Mouse (Mus musculus) limb, embryonic 15.5 days (tissue): Measurements from ENCODE around the gene Ctla4. TPM values are rescaled to one million over a fixed set of nuclear protein-coding genes. Genes with fewer than 3 reads are reported as not detected.
A peak's percentile ranks its signal among the peaks of the same experiment; 100 is the strongest.

Experiments
- ATAC-seq: fragments of 200-750 bp; cut with Nextera tagmentation; 2 replicates; pipeline ENCODE4 v1.8.0; 2017; ENCODE audit warnings: low read depth, moderate TSS enrichment; ENCODE audit not compliant: insufficient number of reproducible peaks, low FRiP score, low TSS enrichment
- H3K27ac ChIP-seq: fragments of 300-500 bp; sonication (generic); 2 replicates; pipeline ENCODE4 v1.5.1; 2015; ENCODE audit warnings: moderate library complexity, mild to moderate bottlenecking, inconsistent platforms
- H3K27me3 ChIP-seq: fragments of 300-500 bp; sonication (generic); 2 replicates; pipeline ENCODE4 v1.6.1; 2015; ENCODE audit warnings: inconsistent platforms
- H3K36me3 ChIP-seq: fragments of 300-500 bp; sonication (generic); 2 replicates; pipeline ENCODE4 v1.6.1; 2015; ENCODE audit warnings: inconsistent platforms
- H3K4me1 ChIP-seq: fragments of 300-500 bp; sonication (generic); 2 replicates; pipeline ENCODE4 v1.6.1; 2015; ENCODE audit warnings: inconsistent platforms
- H3K4me2 ChIP-seq: fragments of 300-500 bp; sonication (generic); 2 replicates; pipeline ENCODE4 v1.6.1; 2015; ENCODE audit warnings: mild to moderate bottlenecking, inconsistent platforms
- H3K4me3 ChIP-seq: fragments of 300-500 bp; sonication (generic); 2 replicates; pipeline ENCODE4 v1.5.1; 2015; ENCODE audit warnings: mild to moderate bottlenecking, inconsistent platforms
- H3K9ac ChIP-seq: fragments of 300-500 bp; sonication (generic); 2 replicates; pipeline ENCODE4 v1.6.1; 2015; ENCODE audit warnings: inconsistent platforms
- H3K9me3 ChIP-seq: fragments of 300-500 bp; sonication (generic); 2 replicates; pipeline ENCODE4 v1.6.1; 2016; ENCODE audit warnings: inconsistent platforms
- WGBS: fragments of 180-500 bp; shearing (Covaris S2); methylation state at CpG from one replicate; pipeline ENCODE4 v1.1.7; 2015; 5-methylcytosine and 5-hydroxymethylcytosine counted together
- polyA plus RNA-seq: library from polyadenylated mRNA; unstranded; fragments of >200 nt; fragmentation: Nextera tagmentation; extraction: Ambion mirVana; gene quantifications from 2 replicates; pipeline ENCODE4 v1.2.1, GENCODE M21; 2015

The Ctla4 gene
- polyA plus RNA-seq: 0.29 and 0.51 TPM in 2 replicates

GRCm38 (mm10) chr1:60886981-60887380 is at the start of gene Ctla4:
Gene Ctla4 (plus strand): TSS chr1:60887000.
- no peaks in the 10 kb centered on the region for H3K4me1 ChIP-seq
- ATAC-seq: no peak
- WGBS: 83% methylated on average over 7 of the region's 7 CpGs
- H3K27me3 ChIP-seq: no peaks in the 10 kb centered on the region
- no peaks in the 10 kb centered on the region for H3K9me3 ChIP-seq
- H3K4me3 ChIP-seq: no peak within 1 kb of the TSS
- no peak within 1 kb of the TSS for H3K9ac ChIP-seq
- no peaks in the 10 kb centered on the region for H3K36me3 ChIP-seq
- H3K27ac ChIP-seq: no peak within 1 kb of the TSS
- H3K4me2 ChIP-seq: no peak within 1 kb of the TSS

DNA sequence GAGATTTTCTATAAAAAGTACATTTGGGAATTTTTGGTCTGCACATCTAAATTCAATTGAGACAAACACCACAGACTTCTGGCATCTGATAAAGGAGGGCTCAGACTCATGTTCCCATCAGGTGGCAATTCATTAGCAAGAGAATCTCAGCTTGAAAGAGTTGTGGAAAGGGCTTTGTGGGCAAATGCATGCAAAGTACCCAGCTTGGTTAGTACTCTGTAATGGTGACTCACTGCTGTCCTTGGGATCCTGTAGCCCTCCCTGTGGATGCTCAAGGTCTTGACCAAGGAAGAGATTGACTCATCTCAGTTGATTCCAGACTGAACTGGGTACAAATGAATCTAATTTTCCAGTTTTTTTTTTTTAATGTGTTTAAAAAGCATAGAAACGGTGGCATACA is 47.6 kb upstream of the Ctla4 start:
- Histone ChIP-seq H3K4me2 (no peak overlapping the region), H3K27me3 (no peaks in the 10 kb centered on the region), H3K9ac (no peak overlapping the region), H3K36me3 (no peaks in the 10 kb centered on the region), H3K4me1 (no peaks in the 10 kb centered on the region), H3K9me3 (no peaks in the 10 kb centered on the region), H3K4me3 (no peak overlapping the region), H3K27ac (no peak overlapping the region)
- ATAC-seq: no peak
- WGBS: 71% methylated on average over 1 of the region's 1 CpGs

DNA sequence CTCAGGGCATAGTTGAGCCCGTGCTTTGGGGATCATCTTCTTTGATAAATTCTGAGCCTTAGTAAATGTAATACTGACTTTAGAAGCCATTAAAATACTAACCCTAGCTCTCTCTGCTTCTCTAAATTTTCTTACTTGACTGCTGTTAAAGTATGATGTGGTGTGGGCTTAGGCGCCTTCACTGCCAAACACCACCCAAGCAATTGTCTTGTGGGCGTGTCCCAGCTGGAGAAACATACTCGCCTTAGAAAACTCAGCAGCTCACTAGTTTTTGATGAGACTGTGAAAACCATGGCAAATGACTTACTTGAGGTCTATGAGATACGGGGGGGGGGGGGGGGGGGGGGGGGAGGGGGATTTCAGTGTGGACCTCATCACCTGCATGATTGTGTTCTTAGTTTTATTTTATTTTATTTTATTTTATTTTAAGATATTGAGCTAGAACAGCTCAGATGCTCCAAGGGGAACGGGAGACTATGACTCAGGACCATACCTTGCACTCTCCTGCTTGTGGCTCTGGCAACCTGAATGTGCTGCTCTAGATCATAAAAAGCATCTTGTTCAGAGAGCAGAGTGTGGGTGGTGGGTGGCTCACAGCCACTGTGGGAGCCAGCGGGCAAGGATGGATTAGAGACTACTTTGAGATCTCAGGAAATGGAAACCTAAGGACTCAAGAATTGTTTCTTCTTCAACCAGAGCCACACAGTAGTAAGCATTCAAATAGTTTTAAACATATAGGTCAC is 41.3 kb upstream of the Ctla4 start:
- H3K9me3 ChIP-seq: no peaks in the 10 kb centered on the region
- H3K9ac ChIP-seq: no peak overlapping the region
- no peak overlapping the region for H3K4me3 ChIP-seq
- ATAC-seq: no peak
- no peaks in the 10 kb centered on the region for H3K27me3 ChIP-seq
- no peak overlapping the region for H3K27ac ChIP-seq
- H3K36me3 ChIP-seq: no peaks in the 10 kb centered on the region
- H3K4me1 ChIP-seq: no peaks in the 10 kb centered on the region
- 80% methylated on average over 7 of the region's 7 CpGs for WGBS
- H3K4me2 ChIP-seq: no peak overlapping the region

GRCm38 (mm10) chr1:60846616-60847275 is 40.1 kb upstream of the Ctla4 start:
- Histone ChIP-seq H3K9ac (no peak overlapping the region), H3K27me3 (no peaks in the 10 kb centered on the region), H3K4me3 (no peak overlapping the region), H3K4me1 (no peaks in the 10 kb centered on the region), H3K4me2 (no peak overlapping the region), H3K27ac (peak overlapping the region; percentile 22; the same call in 1 of the 2 replicates), H3K36me3 (no peaks in the 10 kb centered on the region), H3K9me3 (no peaks in the 10 kb centered on the region)
- 64% methylated on average over 4 of the region's 4 CpGs for WGBS
- no peak for ATAC-seq

- Histone ChIP-seq H3K4me3 (no peak overlapping the region), H3K36me3 (no peaks in the 10 kb centered on the region), H3K4me2 (no peak overlapping the region), H3K4me1 (no peaks in the 10 kb centered on the region), H3K27me3 (no peaks in the 10 kb centered on the region), H3K27ac (no peak overlapping the region), H3K9ac (no peak overlapping the region), H3K9me3 (no peaks in the 10 kb centered on the region)
- ATAC-seq: no peak
- WGBS: 62% methylated on average over 2 of the region's 2 CpGs
Observed at GRCm38 (mm10) chr1:60849112-60849511, 37.7 kb upstream of the Ctla4 start.

GRCm38 (mm10) chr1:60849816-60850215 is 37.0 kb upstream of the Ctla4 start:
- H3K27ac ChIP-seq: no peak overlapping the region
- no peaks in the 10 kb centered on the region for H3K27me3 ChIP-seq
- no peak overlapping the region for H3K9ac ChIP-seq
- no peaks in the 10 kb centered on the region for H3K4me1 ChIP-seq
- no peak overlapping the region for H3K4me3 ChIP-seq
- H3K4me2 ChIP-seq: no peak overlapping the region
- no peak for ATAC-seq
- no peaks in the 10 kb centered on the region for H3K36me3 ChIP-seq
- WGBS: 87% methylated on average over 4 of the region's 4 CpGs
- H3K9me3 ChIP-seq: no peaks in the 10 kb centered on the region

- Histone ChIP-seq H3K27me3 (no peaks in the 10 kb centered on the region), H3K4me3 (no peak overlapping the region), H3K4me1 (no peaks in the 10 kb centered on the region), H3K27ac (no peak overlapping the region), H3K9ac (no peak overlapping the region), H3K4me2 (no peak overlapping the region), H3K36me3 (no peaks in the 10 kb centered on the region), H3K9me3 (no peaks in the 10 kb centered on the region)
- WGBS: 65% methylated on average over 8 of the region's 8 CpGs
- no peak for ATAC-seq
Observed at GRCm38 (mm10) chr1:60851041-60851781, 35.6 kb upstream of the Ctla4 start.

GRCm38 (mm10) chr1:60852075-60852769 is 34.6 kb upstream of the Ctla4 start:
- Histone ChIP-seq H3K36me3 (no peaks in the 10 kb centered on the region), H3K4me3 (no peak overlapping the region), H3K9ac (no peak overlapping the region), H3K4me1 (no peaks in the 10 kb centered on the region), H3K27me3 (no peaks in the 10 kb centered on the region), H3K4me2 (no peak overlapping the region), H3K27ac (no peak overlapping the region), H3K9me3 (no peaks in the 10 kb centered on the region)
- WGBS: 61% methylated on average over 10 of the region's 10 CpGs
- ATAC-seq: no peak

DNA sequence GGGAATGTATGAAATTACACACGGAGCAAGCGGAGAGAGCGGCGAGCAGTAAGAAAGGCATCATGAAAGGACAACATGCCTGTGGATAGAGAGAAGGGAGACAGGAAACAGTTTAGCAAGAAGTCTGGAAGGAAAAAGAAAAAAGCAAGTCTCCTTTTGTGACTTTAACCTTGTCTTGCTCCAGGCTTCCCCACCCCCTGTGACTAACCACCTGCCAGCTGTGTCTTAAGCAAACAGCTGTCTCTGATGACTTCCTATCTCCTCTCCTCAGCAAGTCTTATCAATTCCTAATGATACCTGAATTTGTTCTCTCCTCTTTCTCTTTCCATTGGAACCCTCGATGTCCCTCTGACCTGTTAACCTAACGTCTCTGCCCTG is 34.0 kb upstream of the Ctla4 start:
- Histone ChIP-seq H3K4me2 (no peak overlapping the region), H3K4me3 (no peak overlapping the region), H3K27me3 (no peaks in the 10 kb centered on the region), H3K4me1 (no peaks in the 10 kb centered on the region), H3K9me3 (no peaks in the 10 kb centered on the region), H3K27ac (no peak overlapping the region), H3K36me3 (no peaks in the 10 kb centered on the region), H3K9ac (no peak overlapping the region)
- ATAC-seq: no peak
- WGBS: 74% methylated on average over 6 of the region's 6 CpGs

DNA sequence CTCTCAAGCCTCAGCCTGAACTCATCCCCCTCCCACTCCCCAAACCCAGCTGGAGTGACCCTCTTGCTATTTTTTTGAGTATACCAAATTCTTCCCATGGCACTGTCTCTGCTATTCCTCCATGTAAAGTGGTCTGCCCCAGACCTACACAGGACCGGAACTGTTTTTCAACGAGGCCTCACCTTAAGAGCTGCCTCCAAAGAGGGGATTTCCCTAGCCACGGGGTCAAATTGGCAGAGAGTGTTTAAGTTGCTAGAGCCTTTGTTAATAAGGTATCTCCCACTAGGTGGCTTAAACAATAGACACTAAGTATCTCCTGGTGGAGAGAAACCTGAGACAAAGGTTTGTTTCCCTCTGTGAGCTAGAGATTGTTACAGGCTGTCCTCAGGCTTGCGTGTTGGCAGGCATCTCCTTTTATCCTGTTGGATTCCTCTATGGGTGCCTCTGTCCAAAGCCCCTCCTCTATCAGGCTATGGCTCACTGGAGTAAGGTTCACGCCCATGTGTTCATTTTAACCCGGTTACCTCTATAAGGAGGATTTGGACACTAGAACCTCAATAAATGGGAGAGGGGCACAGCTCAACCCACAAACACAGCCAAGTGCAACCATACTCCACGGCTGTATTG is 33.4 kb upstream of the Ctla4 start:
- Histone ChIP-seq H3K36me3 (no peaks in the 10 kb centered on the region), H3K27me3 (no peaks in the 10 kb centered on the region), H3K4me3 (no peak overlapping the region), H3K9ac (no peak overlapping the region), H3K9me3 (no peaks in the 10 kb centered on the region), H3K4me2 (no peak overlapping the region), H3K4me1 (no peaks in the 10 kb centered on the region), H3K27ac (no peak overlapping the region)
- WGBS: 63% methylated on average over 7 of the region's 7 CpGs
- ATAC-seq: no peak

DNA sequence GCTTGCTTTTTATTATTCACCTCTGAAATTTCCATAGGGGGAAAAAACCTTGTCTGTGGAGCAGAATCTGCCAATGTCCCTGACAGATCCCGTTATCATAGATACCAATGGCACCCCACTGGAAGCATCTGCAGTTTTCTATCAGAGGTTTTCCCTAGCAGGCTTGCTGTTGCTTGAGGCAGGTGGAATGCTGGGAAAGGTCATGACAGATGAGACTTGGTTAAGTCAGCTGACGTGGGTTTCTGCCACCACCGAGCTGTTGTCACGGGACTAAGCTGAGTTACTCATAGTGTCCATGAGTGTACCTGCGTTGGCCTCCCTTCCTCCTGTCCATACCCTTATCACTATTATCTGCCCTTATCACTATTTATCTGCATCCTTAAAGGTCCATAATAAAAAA is 32.8 kb upstream of the Ctla4 start:
- Histone ChIP-seq H3K9me3 (no peaks in the 10 kb centered on the region), H3K27me3 (no peaks in the 10 kb centered on the region), H3K4me2 (no peak overlapping the region), H3K9ac (no peak overlapping the region), H3K4me1 (no peaks in the 10 kb centered on the region), H3K36me3 (no peaks in the 10 kb centered on the region), H3K4me3 (no peak overlapping the region), H3K27ac (no peak overlapping the region)
- 94% methylated on average over 5 of the region's 5 CpGs for WGBS
- ATAC-seq: no peak
